19 mouse cellular contexts compared by ENCODE assay signal in the genomic region with DNA sequence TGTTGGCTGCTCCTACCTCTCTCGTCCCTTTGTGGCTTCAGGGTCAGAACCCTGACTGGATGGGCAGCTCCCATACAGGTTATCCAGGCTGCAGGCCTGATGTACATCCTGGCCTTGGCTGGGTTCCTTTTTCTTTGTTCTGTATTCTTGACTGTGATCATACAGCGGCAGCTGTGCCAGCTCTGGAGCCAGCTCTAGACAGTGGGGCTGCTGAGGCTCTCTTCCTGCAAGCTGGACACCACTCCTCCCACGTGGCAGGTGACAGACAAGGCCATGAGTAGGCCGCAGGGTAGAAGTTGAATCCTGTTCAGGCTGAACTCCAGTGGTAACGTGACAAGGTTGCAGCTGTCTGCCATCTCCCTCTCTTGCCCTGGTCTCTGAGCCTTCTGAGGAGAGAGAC.
DNase-seq lines count a peak whose midpoint lies in the region; ATAC-seq lines count a peak whose summit lies in the region.
"Had no signal": no experiment of that assay in that cellular context is flagged by ENCODE, and none has a peak within 500 bp of the region (broad histone marks: within the 10 kb centered on the region; RNA-seq: fewer than 3 reads in every experiment).

No protein-coding gene starts in this region.

- no peak overlapping the region for H3K4me3 ChIP-seq in hindbrain, embryonic 13.5 days
- H3K4me3 ChIP-seq in hindbrain, embryonic 16.5 days (ENCODE audit: low read length), result no peak overlapping the region
- H3K4me3 ChIP-seq: forebrain, embryonic 15.5 days; heart, embryonic 10.5 days; liver, embryonic 15.5 days had no signal

- H3K27me3 ChIP-seq in hindbrain, embryonic 13.5 days, result peaks cover 47% of the 10 kb centered on the region
- peaks cover 12% of the 10 kb centered on the region for H3K27me3 ChIP-seq in hindbrain, embryonic 16.5 days (replicated peaks; ENCODE audit: control insufficient read depth, insufficient read depth, low read length)

- DNase-seq in cerebellum, adult 11-12 months, result peak; percentile 13
- peak; percentile 31 for DNase-seq in adrenal gland, postnatal 14 days
- DNase-seq in cerebellum, postnatal 14 days, result peak; percentile 23 to 31
- DNase-seq in gastrocnemius, postnatal 4 days (ENCODE audit: low spot score in 2 of 2), result no peak
- DNase-seq: heart, postnatal 4 days; kidney, adult 18-20 months; kidney, postnatal 4 days; layer of hippocampus, adult 9-11 months; liver; right cerebral cortex, postnatal 4 days; thymus, adult 18-20 months had no signal

- H3K4me1 ChIP-seq in hindbrain, embryonic 13.5 days (replicated peaks), result peaks cover 66% of the 10 kb centered on the region
- H3K4me1 ChIP-seq in hindbrain, embryonic 16.5 days (ENCODE audit: control insufficient read depth, insufficient read depth, low read depth, low read length), result peaks cover 33% of the 10 kb centered on the region

- WGBS in hindbrain, embryonic 13.5 days, result 64% methylated on average over 5 of the region's 5 CpGs
- 58% methylated on average over 5 of the region's 5 CpGs for WGBS in hindbrain, embryonic 16.5 days

- no peak overlapping the region for H3K4me2 ChIP-seq in hindbrain, embryonic 13.5 days
- no peak overlapping the region for H3K4me2 ChIP-seq in hindbrain, embryonic 16.5 days (ENCODE audit: low read length)
- H3K4me2 ChIP-seq: forebrain, embryonic 15.5 days; liver, embryonic 15.5 days had no signal

- H3K27ac ChIP-seq in hindbrain, embryonic 13.5 days, result no peak overlapping the region
- no peak overlapping the region for H3K27ac ChIP-seq in hindbrain, embryonic 16.5 days (ENCODE audit: low read depth, low read length)
- H3K27ac ChIP-seq: forebrain, embryonic 15.5 days; heart, embryonic 10.5 days; liver, embryonic 15.5 days; macrophage had no signal

- no peaks in the 10 kb centered on the region for H3K9me3 ChIP-seq in hindbrain, embryonic 13.5 days
- no peaks in the 10 kb centered on the region for H3K9me3 ChIP-seq in hindbrain, embryonic 16.5 days (ENCODE audit: control insufficient read depth, low read length)
- H3K9me3 ChIP-seq: forebrain, embryonic 15.5 days; heart, embryonic 10.5 days; liver, embryonic 15.5 days had no signal

- H3K9ac ChIP-seq in hindbrain, embryonic 13.5 days, result 0 out of 2 replicates have a peak overlapping the region, but pooled peaks have one; percentile 13
- no peak overlapping the region for H3K9ac ChIP-seq in hindbrain, embryonic 16.5 days (ENCODE audit: low read depth, low read length)
- H3K9ac ChIP-seq: forebrain, embryonic 15.5 days; liver, embryonic 15.5 days had no signal

- ATAC-seq in cerebellum, adult (ENCODE audit: insufficient number of reproducible peaks, low FRiP score, low TSS enrichment), result no peak
- ATAC-seq in hindbrain, embryonic 13.5 days (ENCODE audit: low FRiP score), result no peak
- no peak for ATAC-seq in hindbrain, embryonic 16.5 days
- ATAC-seq: forebrain, embryonic 15.5 days; inflammation-experienced regulatory T-cells, adult 6 months had no signal

- no peaks in the 10 kb centered on the region for H3K36me3 ChIP-seq in hindbrain, embryonic 13.5 days
- no peaks in the 10 kb centered on the region for H3K36me3 ChIP-seq in hindbrain, embryonic 16.5 days (ENCODE audit: control insufficient read depth, insufficient read depth, low read length)
- H3K36me3 ChIP-seq: forebrain, embryonic 15.5 days; heart, embryonic 10.5 days; liver, embryonic 15.5 days had no signal

Comparison
In these comparisons a context has a peak if more than half of its experiments do, and no peak if none do; other contexts are left out.
1. DNase-seq: peak in cerebellum, adult 11-12 months (single experiment), adrenal gland, postnatal 14 days (single experiment) and cerebellum, postnatal 14 days (2 of 2); none in gastrocnemius, postnatal 4 days (0 of 2).